Mouse (Mus musculus): ENCODE measurements at regions not wholly inside any gene's neighbourhood (a gene's known extent, or its start where the extent isn't known, plus 50 kb on each side); places are given as distances from the start of the nearest gene placed in this dataset.
A peak's percentile ranks its signal among the peaks of the same experiment; 100 is the strongest.

DNA sequence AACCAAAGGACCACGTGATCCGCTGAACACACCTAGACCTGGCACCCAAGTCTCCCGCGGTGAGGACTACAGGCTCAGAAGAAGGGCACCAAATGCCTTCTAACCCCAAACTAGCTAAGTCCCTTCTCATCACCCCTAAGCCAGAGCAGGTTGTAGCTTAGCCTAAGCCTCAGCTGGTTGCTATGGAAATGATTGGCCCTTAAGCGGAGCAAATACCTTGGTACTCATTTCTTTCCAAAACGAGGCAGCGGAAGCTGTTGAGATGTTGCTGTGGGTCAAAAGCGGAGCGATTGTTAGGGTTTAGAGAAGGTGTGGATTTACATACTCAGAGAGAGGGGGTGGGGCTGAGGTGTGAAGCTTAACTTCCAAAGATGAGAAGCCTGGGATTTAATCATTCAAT, 145.7 kb downstream of the Cct6b start:
- Histone ChIP-seq H3K4me2 (replicated peaks; ENCODE audit: low read depth, low read length) (0 out of 2 replicates have a peak overlapping the region, but pooled peaks have one; percentile 15), H3K27me3 (ENCODE audit: insufficient read depth, low read length) (peaks cover 6% of the 10 kb centered on the region; the same call in 1 of the 2 replicates), H3K9me3 (ENCODE audit: low read length) (peaks cover 3% of the 10 kb centered on the region; the same call in 1 of the 2 replicates), H3K4me1 (ENCODE audit: insufficient read depth, low read length) (no peaks in the 10 kb centered on the region; the same call in 1 of the 2 replicates), H3K36me3 (ENCODE audit: insufficient read depth, low read length) (no peaks in the 10 kb centered on the region), H3K27ac (ENCODE audit: low read length) (no peak overlapping the region), H3K4me3 (ENCODE audit: low read length) (no peak overlapping the region), H3K9ac (replicated peaks; ENCODE audit: low read length) (no peak overlapping the region)
- WGBS: 3% methylated on average over 9 of the region's 9 CpGs
- ATAC-seq (ENCODE audit: low FRiP score, low TSS enrichment): no peak

- no peak overlapping the region for H3K4me3 ChIP-seq (ENCODE audit: low read length)
- 58% methylated on average over 7 of the region's 7 CpGs for WGBS
- H3K36me3 ChIP-seq (ENCODE audit: insufficient read depth, low read length): no peaks in the 10 kb centered on the region
- H3K27ac ChIP-seq (ENCODE audit: low read length): no peak overlapping the region
- ATAC-seq (ENCODE audit: low FRiP score, low TSS enrichment): no peak
- H3K9me3 ChIP-seq (ENCODE audit: low read length): peaks cover 3% of the 10 kb centered on the region; the same call in 1 of the 2 replicates
- peaks cover 6% of the 10 kb centered on the region; the same call in 1 of the 2 replicates for H3K27me3 ChIP-seq (ENCODE audit: insufficient read depth, low read length)
- H3K4me2 ChIP-seq (replicated peaks; ENCODE audit: low read depth, low read length): no peak overlapping the region
- no peak overlapping the region for H3K9ac ChIP-seq (replicated peaks; ENCODE audit: low read length)
- no peaks in the 10 kb centered on the region; the same call in 1 of the 2 replicates for H3K4me1 ChIP-seq (ENCODE audit: insufficient read depth, low read length)
Observed at GRCm38 (mm10) chr11:82616856-82617255, 147.3 kb downstream of the Cct6b start.

GRCm38 (mm10) chr11:82614356-82614755, 149.8 kb downstream of the Cct6b start:
- 84% methylated on average over 9 of the region's 9 CpGs for WGBS

DNA sequence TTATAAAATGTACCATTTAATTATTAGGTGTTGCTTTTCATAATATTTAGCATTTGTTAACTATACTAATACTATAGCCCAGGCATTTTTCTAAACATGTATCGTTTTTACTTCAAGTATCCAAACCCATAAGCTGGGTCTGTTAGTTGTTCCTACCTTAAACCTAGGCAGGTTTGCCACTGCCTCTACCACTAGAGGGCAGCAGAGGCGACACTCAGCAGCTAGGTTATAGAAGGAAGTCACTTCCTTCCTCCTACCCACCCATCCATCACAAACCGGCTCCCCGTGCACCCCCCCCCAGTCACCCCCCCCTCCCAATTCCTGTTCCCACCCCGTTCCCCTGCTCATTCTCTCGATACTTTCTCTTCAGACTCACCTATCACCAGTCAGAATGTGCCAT, 150.6 kb downstream of the Cct6b start:
- Histone ChIP-seq H3K36me3 (ENCODE audit: insufficient read depth, low read length) (no peaks in the 10 kb centered on the region), H3K27me3 (ENCODE audit: insufficient read depth, low read length) (peaks cover 6% of the 10 kb centered on the region; the same call in 1 of the 2 replicates), H3K9me3 (ENCODE audit: low read length) (no peaks in the 10 kb centered on the region), H3K4me1 (ENCODE audit: insufficient read depth, low read length) (no peaks in the 10 kb centered on the region), H3K9ac (replicated peaks; ENCODE audit: low read length) (no peak overlapping the region), H3K4me2 (replicated peaks; ENCODE audit: low read depth, low read length) (no peak overlapping the region), H3K27ac (ENCODE audit: low read length) (no peak overlapping the region), H3K4me3 (ENCODE audit: low read length) (no peak overlapping the region)
- ATAC-seq (ENCODE audit: low FRiP score, low TSS enrichment): no peak
- WGBS: 17% methylated on average over 6 of the region's 6 CpGs

More at GRCm38 (mm10) chr11:82614356-82614755, 149.8 kb downstream of the Cct6b start:
- no peak overlapping the region for H3K9ac ChIP-seq (replicated peaks; ENCODE audit: low read length)
- peaks cover 1% of the 10 kb centered on the region; the same call in 1 of the 2 replicates for H3K9me3 ChIP-seq (ENCODE audit: low read length)
- peaks cover 6% of the 10 kb centered on the region; the same call in 1 of the 2 replicates for H3K27me3 ChIP-seq (ENCODE audit: insufficient read depth, low read length)
- H3K4me2 ChIP-seq (replicated peaks; ENCODE audit: low read depth, low read length): no peak overlapping the region
- ATAC-seq (ENCODE audit: low FRiP score, low TSS enrichment): no peak
- no peaks in the 10 kb centered on the region for H3K36me3 ChIP-seq (ENCODE audit: insufficient read depth, low read length)
- H3K4me1 ChIP-seq (ENCODE audit: insufficient read depth, low read length): no peaks in the 10 kb centered on the region
- H3K4me3 ChIP-seq (ENCODE audit: low read length): no peak overlapping the region
- no peak overlapping the region for H3K27ac ChIP-seq (ENCODE audit: low read length)

GRCm38 (mm10) chr11:82612026-82612425, 152.1 kb downstream of the Cct6b start:
- H3K36me3 ChIP-seq (ENCODE audit: insufficient read depth, low read length): no peaks in the 10 kb centered on the region
- no peak overlapping the region for H3K9ac ChIP-seq (replicated peaks; ENCODE audit: low read length)
- no peak overlapping the region for H3K27ac ChIP-seq (ENCODE audit: low read length)
- no peaks in the 10 kb centered on the region for H3K27me3 ChIP-seq (ENCODE audit: insufficient read depth, low read length)
- no peak overlapping the region for H3K4me2 ChIP-seq (replicated peaks; ENCODE audit: low read depth, low read length)
- H3K4me3 ChIP-seq (ENCODE audit: low read length): no peak overlapping the region
- H3K9me3 ChIP-seq (ENCODE audit: low read length): no peaks in the 10 kb centered on the region
- no peak for ATAC-seq (ENCODE audit: low FRiP score, low TSS enrichment)
- H3K4me1 ChIP-seq (ENCODE audit: insufficient read depth, low read length): no peaks in the 10 kb centered on the region

- no peak overlapping the region for H3K9ac ChIP-seq (replicated peaks; ENCODE audit: low read length)
- H3K36me3 ChIP-seq (ENCODE audit: insufficient read depth, low read length): no peaks in the 10 kb centered on the region
- H3K27me3 ChIP-seq (ENCODE audit: insufficient read depth, low read length): no peaks in the 10 kb centered on the region
- no peak overlapping the region for H3K4me3 ChIP-seq (ENCODE audit: low read length)
- WGBS: 52% methylated on average over 1 of the region's 1 CpGs
- H3K4me1 ChIP-seq (ENCODE audit: insufficient read depth, low read length): no peaks in the 10 kb centered on the region
- ATAC-seq (ENCODE audit: low FRiP score, low TSS enrichment): no peak
- no peaks in the 10 kb centered on the region for H3K9me3 ChIP-seq (ENCODE audit: low read length)
- no peak overlapping the region for H3K4me2 ChIP-seq (replicated peaks; ENCODE audit: low read depth, low read length)
- H3K27ac ChIP-seq (ENCODE audit: low read length): no peak overlapping the region
Observed at GRCm38 (mm10) chr11:82608963-82609362, 155.2 kb downstream of the Cct6b start.

DNA sequence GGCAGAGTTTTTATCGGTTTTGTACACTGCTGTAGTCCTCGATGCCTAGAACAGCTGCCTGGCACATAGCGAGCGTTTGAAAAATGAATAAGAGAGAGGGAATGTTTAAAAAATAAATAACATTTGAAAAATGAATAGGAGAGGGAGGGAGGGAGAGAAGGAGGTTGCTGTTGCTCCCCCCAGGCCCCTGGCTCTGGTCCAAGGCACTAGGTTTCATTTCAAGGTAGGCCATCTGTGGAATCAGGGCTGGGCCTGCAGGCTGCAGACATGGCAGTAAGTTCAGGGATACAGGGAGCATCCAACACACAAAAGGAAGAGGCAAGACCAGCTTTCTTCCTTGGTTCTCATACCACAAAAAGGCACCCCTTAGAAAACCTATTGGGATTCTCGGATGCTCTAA, 156.5 kb downstream of the Cct6b start:
- 76% methylated on average over 5 of the region's 5 CpGs for WGBS
- H3K4me2 ChIP-seq (replicated peaks; ENCODE audit: low read depth, low read length): no peak overlapping the region
- no peak for ATAC-seq (ENCODE audit: low FRiP score, low TSS enrichment)

DNA sequence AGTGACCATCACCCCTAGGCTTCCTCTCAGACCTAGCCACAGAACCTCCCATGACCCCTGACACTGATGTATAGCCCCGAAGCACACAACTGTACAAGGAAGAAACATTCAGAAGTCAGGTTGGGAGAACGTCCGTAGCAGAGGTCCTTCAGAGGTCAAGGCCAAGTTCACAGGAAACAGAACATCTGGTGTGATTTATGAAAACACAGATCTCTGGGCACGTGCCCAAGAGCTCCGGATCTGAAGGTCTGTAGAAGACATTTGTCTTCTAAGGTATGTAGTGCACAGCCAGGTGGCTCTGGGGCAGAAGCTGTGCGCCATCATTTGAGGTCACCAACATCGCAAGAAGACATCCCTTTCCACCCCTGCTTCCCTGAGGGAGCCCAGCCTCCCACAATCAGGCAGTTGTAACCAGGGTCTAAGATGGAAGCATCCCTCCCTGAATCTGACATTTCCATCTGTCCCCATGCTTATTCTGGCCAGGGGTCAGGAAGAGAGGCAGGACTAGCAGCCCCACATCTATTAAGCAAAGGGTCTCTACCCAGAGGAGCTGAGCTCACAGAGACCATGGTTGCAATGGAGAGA, 159.8 kb downstream of the Cct6b start:
- H3K9me3 ChIP-seq (ENCODE audit: low read length): no peaks in the 10 kb centered on the region
- 32% methylated on average over 7 of the region's 7 CpGs for WGBS

More for the DNA sequence above, 156.5 kb downstream of the Cct6b start:
- no peaks in the 10 kb centered on the region for H3K4me1 ChIP-seq (ENCODE audit: insufficient read depth, low read length)
- H3K4me3 ChIP-seq (ENCODE audit: low read length): no peak overlapping the region
- no peaks in the 10 kb centered on the region for H3K36me3 ChIP-seq (ENCODE audit: insufficient read depth, low read length)
- no peaks in the 10 kb centered on the region for H3K9me3 ChIP-seq (ENCODE audit: low read length)
- H3K27ac ChIP-seq (ENCODE audit: low read length): no peak overlapping the region
- no peaks in the 10 kb centered on the region; the same call in 1 of the 2 replicates for H3K27me3 ChIP-seq (ENCODE audit: insufficient read depth, low read length)
- H3K9ac ChIP-seq (replicated peaks; ENCODE audit: low read length): no peak overlapping the region

DNA sequence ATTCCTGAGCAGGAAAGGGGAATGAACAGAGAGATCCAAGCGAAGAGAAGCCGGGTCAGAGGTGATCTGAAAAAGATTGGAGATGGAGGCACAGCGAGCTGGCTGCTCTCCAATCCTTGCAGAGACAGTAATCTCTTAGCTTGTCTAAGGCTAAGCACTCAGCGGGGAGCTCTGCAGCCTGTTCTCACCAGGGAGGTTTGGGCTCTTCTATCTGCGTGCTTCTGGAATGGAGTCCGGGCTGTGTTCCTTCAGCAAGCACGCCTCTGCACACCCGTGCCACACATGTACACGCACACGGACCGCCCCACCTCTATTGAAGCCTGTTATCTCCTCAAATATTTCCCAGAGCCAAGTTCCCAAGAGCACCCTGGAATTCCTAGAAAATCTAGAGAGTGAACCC, 161.3 kb downstream of the Cct6b start:
- no peak for ATAC-seq (ENCODE audit: low FRiP score, low TSS enrichment)
- peaks cover 3% of the 10 kb centered on the region; the same call in 1 of the 2 replicates for H3K27me3 ChIP-seq (ENCODE audit: insufficient read depth, low read length)

More for the DNA sequence above, 159.8 kb downstream of the Cct6b start:
- ATAC-seq (ENCODE audit: low FRiP score, low TSS enrichment): no peak
- peaks cover 3% of the 10 kb centered on the region; the same call in 1 of the 2 replicates for H3K27me3 ChIP-seq (ENCODE audit: insufficient read depth, low read length)
- no peaks in the 10 kb centered on the region for H3K36me3 ChIP-seq (ENCODE audit: insufficient read depth, low read length)
- H3K27ac ChIP-seq (ENCODE audit: low read length): no peak overlapping the region
- H3K4me2 ChIP-seq (replicated peaks; ENCODE audit: low read depth, low read length): no peak overlapping the region
- no peaks in the 10 kb centered on the region for H3K4me1 ChIP-seq (ENCODE audit: insufficient read depth, low read length)
- H3K4me3 ChIP-seq (ENCODE audit: low read length): no peak overlapping the region
- no peak overlapping the region for H3K9ac ChIP-seq (replicated peaks; ENCODE audit: low read length)

DNA sequence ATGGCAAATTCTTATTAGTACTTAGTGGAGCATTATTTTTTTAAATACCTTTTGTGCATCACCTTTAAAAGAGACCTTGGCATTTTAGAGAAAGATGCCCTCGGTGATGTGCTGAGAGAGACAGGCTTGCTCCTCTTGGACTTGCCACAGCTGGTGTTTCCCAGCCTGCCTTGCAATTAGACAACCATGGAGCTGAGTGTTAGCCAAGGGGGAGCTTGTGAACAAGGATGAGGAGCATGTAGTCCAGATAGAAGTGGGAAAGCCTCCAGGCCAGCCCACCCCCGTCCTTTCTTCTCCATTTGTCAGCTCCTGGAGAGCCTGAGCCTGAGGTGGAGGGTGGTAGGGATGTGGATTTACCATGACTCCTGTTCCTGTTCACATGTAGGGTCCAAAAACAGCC, 161.9 kb downstream of the Cct6b start:
- Histone ChIP-seq H3K36me3 (ENCODE audit: insufficient read depth, low read length) (no peaks in the 10 kb centered on the region), H3K4me3 (ENCODE audit: low read length) (no peak overlapping the region), H3K9ac (replicated peaks; ENCODE audit: low read length) (no peak overlapping the region), H3K27me3 (ENCODE audit: insufficient read depth, low read length) (peaks cover 7% of the 10 kb centered on the region; the same call in 1 of the 2 replicates), H3K9me3 (ENCODE audit: low read length) (no peaks in the 10 kb centered on the region), H3K4me2 (replicated peaks; ENCODE audit: low read depth, low read length) (no peak overlapping the region), H3K4me1 (ENCODE audit: insufficient read depth, low read length) (no peaks in the 10 kb centered on the region), H3K27ac (ENCODE audit: low read length) (no peak overlapping the region)
- no peak for ATAC-seq (ENCODE audit: low FRiP score, low TSS enrichment)
- 65% methylated on average over 2 of the region's 2 CpGs for WGBS

More for the DNA sequence above, 161.3 kb downstream of the Cct6b start:
- H3K4me1 ChIP-seq (ENCODE audit: insufficient read depth, low read length): no peaks in the 10 kb centered on the region
- H3K4me2 ChIP-seq (replicated peaks; ENCODE audit: low read depth, low read length): no peak overlapping the region
- no peak overlapping the region for H3K27ac ChIP-seq (ENCODE audit: low read length)
- WGBS: 44% methylated on average over 11 of the region's 11 CpGs
- no peaks in the 10 kb centered on the region for H3K36me3 ChIP-seq (ENCODE audit: insufficient read depth, low read length)
- no peaks in the 10 kb centered on the region for H3K9me3 ChIP-seq (ENCODE audit: low read length)
- H3K4me3 ChIP-seq (ENCODE audit: low read length): no peak overlapping the region
- no peak overlapping the region for H3K9ac ChIP-seq (replicated peaks; ENCODE audit: low read length)

All from kidney, embryonic 16.5 days (tissue).